Mouse (Mus musculus) E14TG2a.4 (cell line): Measurements from ENCODE around the gene Tiam1.
A peak's percentile ranks its signal among the peaks of the same experiment; 100 is the strongest.

Source experiments
- CTCF ChIP-seq: conservative IDR thresholded peaks from 2 replicates; pipeline ENCODE4 v1.5.1; 2014; ENCODE audit warnings: low read length
- NANOG ChIP-seq: IDR thresholded peaks from 2 replicates; pipeline ENCODE4 v1.6.1; 2014; ENCODE audit warnings: borderline replicate concordance, low read length, mixed read lengths
- POU5F1 ChIP-seq: IDR thresholded peaks from 2 replicates; pipeline ENCODE4 v1.6.1; 2014; ENCODE audit warnings: low read length, borderline replicate concordance

DNA sequence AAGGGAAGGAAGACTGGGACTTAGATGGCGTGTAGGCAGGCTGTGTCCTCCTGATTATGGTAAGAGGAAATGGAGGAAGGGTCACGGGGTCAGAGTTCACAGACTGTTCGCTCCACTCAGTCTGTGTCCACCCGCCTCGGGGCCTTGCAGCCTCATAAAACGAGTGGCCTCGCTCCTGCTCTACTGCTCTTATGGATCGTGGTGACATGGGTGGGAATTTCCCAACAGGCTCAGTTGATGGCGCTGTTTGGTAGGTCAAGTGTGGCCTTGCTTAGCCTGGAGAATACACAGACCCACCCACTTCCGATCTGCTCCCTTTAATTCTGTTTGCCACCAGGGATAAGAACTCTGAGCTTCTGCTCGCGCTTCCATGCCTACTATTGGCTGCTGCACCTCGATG is 43.9 kb upstream of the Tiam1 start:
- TF ChIP-seq CTCF, result 0 out of 2 replicates have a peak, but pooled peaks have one; percentile 12
- no peak for TF ChIP-seq POU5F1
- no peak for TF ChIP-seq NANOG
